Mouse (Mus musculus) forebrain, embryonic 15.5 days (tissue): Measurements from ENCODE around the gene Olfr1089. TPM values are rescaled to one million over a fixed set of nuclear protein-coding genes. Genes with fewer than 3 reads are reported as not detected.

Experiments used
- ATAC-seq: fragments of 200-750 bp; cut with Nextera tagmentation; replicated peaks from 2 replicates; pipeline ENCODE4 v1.8.0; 2017; ENCODE audit warnings: mild to moderate bottlenecking, moderate TSS enrichment, moderate library complexity
- H3K27ac ChIP-seq: fragments of 300-500 bp; sonication (generic); replicated peaks from 2 replicates; pipeline ENCODE4 v1.5.1; 2015; ENCODE audit warnings: mild to moderate bottlenecking, inconsistent platforms
- H3K27me3 ChIP-seq: fragments of 300-500 bp; sonication (generic); 2 replicates; pipeline ENCODE4 v1.6.1; 2015; ENCODE audit warnings: inconsistent platforms
- H3K36me3 ChIP-seq: fragments of 300-500 bp; sonication (generic); 2 replicates; pipeline ENCODE4 v1.6.1; 2015; ENCODE audit warnings: mild to moderate bottlenecking, inconsistent platforms
- H3K4me1 ChIP-seq: fragments of 300-500 bp; sonication (generic); 2 replicates; pipeline ENCODE4 v1.6.1; 2015; ENCODE audit warnings: inconsistent platforms
- H3K4me2 ChIP-seq: fragments of 300-500 bp; sonication (generic); replicated peaks from 2 replicates; pipeline ENCODE4 v1.6.1; 2015; ENCODE audit warnings: mild to moderate bottlenecking, inconsistent platforms
- H3K4me3 ChIP-seq: fragments of 300-500 bp; sonication (generic); 2 replicates; pipeline ENCODE4 v1.5.1; 2015; ENCODE audit warnings: mild to moderate bottlenecking, inconsistent platforms
- H3K9ac ChIP-seq: fragments of 300-500 bp; sonication (generic); replicated peaks from 2 replicates; pipeline ENCODE4 v1.6.1; 2015; ENCODE audit warnings: mild to moderate bottlenecking, inconsistent platforms
- H3K9me3 ChIP-seq: fragments of 300-500 bp; sonication (generic); 2 replicates; pipeline ENCODE4 v1.6.1; 2016; ENCODE audit warnings: inconsistent platforms
- whole genome bisulfite sequencing: fragments of 180-500 bp; shearing (Covaris S2); methylation state at CpG from one replicate; pipeline ENCODE4 v1.1.7; 2015; ENCODE audit warnings: mixed read lengths; 5-methylcytosine and 5-hydroxymethylcytosine counted together
- polyA plus RNA-seq: library from polyadenylated mRNA; unstranded; fragments of >200 nt; fragmentation: Nextera tagmentation; extraction: Ambion mirVana; gene quantifications from 2 replicates; pipeline ENCODE4 v1.2.1, GENCODE M21; 2015

Gene Olfr1089
- polyA plus RNA-seq, result not detected in 2 replicates

GRCm38 (mm10) chr2:86733601-86734000 is at the start of gene Olfr1089:
Gene Olfr1089 (minus strand): TSS chr2:86733701.
- Histone ChIP-seq H3K4me3 (no peak within 1 kb of the TSS), H3K9ac (no peak within 1 kb of the TSS), H3K27me3 (no peaks in the 10 kb centered on the region), H3K9me3 (no peaks in the 10 kb centered on the region), H3K36me3 (no peaks in the 10 kb centered on the region), H3K4me1 (no peaks in the 10 kb centered on the region), H3K4me2 (no peak within 1 kb of the TSS), H3K27ac (no peak within 1 kb of the TSS)
- no peak for ATAC-seq

- no peaks in the 10 kb centered on the region for H3K27me3 ChIP-seq
- no peak within 1 kb of the TSS for H3K27ac ChIP-seq
- no peak within 1 kb of the TSS for H3K9ac ChIP-seq
- WGBS, result 89% methylated on average over 2 of the region's 2 CpGs
- no peaks in the 10 kb centered on the region for H3K9me3 ChIP-seq
- H3K4me1 ChIP-seq, result no peaks in the 10 kb centered on the region
- H3K4me3 ChIP-seq, result no peak within 1 kb of the TSS
- H3K36me3 ChIP-seq, result no peaks in the 10 kb centered on the region
- H3K4me2 ChIP-seq, result no peak within 1 kb of the TSS
- ATAC-seq, result no peak
Measured at GRCm38 (mm10) chr2:86782179-86782578, 48.7 kb upstream of the Olfr1089 start, which contains the start of gene Olfr1093. Gene Olfr1093 (plus strand): TSS chr2:86782479.

GRCm38 (mm10) chr2:86761050-86761449 is 27.5 kb upstream of the Olfr1089 start:
- no peak for ATAC-seq
- Histone ChIP-seq H3K27ac (no peak overlapping the region), H3K36me3 (no peaks in the 10 kb centered on the region), H3K4me2 (no peak overlapping the region), H3K9ac (no peak overlapping the region), H3K27me3 (no peaks in the 10 kb centered on the region), H3K9me3 (no peaks in the 10 kb centered on the region), H3K4me3 (no peak overlapping the region), H3K4me1 (no peaks in the 10 kb centered on the region)
- WGBS, result 97% methylated on average over 6 of the region's 6 CpGs

GRCm38 (mm10) chr2:86758893-86759292 is 25.4 kb upstream of the Olfr1089 start, which contains the start of gene Olfr1090:
Gene Olfr1090 (minus strand): TSS chr2:86758993.
- Histone ChIP-seq H3K4me2 (no peak within 1 kb of the TSS), H3K36me3 (no peaks in the 10 kb centered on the region), H3K27me3 (no peaks in the 10 kb centered on the region), H3K9ac (no peak within 1 kb of the TSS), H3K4me3 (no peak within 1 kb of the TSS), H3K9me3 (no peaks in the 10 kb centered on the region), H3K4me1 (no peaks in the 10 kb centered on the region), H3K27ac (no peak within 1 kb of the TSS)
- ATAC-seq, result no peak
- WGBS, result 98% methylated on average over 1 of the region's 1 CpGs

- no peaks in the 10 kb centered on the region for H3K9me3 ChIP-seq
- no peak within 1 kb of the TSS for H3K9ac ChIP-seq
- H3K36me3 ChIP-seq, result no peaks in the 10 kb centered on the region
- no peaks in the 10 kb centered on the region for H3K27me3 ChIP-seq
- H3K4me2 ChIP-seq, result no peak within 1 kb of the TSS
- no peak for ATAC-seq
- H3K27ac ChIP-seq, result no peak within 1 kb of the TSS
- H3K4me1 ChIP-seq, result no peaks in the 10 kb centered on the region
- H3K4me3 ChIP-seq, result no peak within 1 kb of the TSS
Measured at GRCm38 (mm10) chr2:86698295-86698694, 35.2 kb downstream of the Olfr1089 start, which contains the start of gene Olfr1087. Gene Olfr1087 (minus strand): TSS chr2:86698395.

Other genes starting within 250 kb of the Olfr1089 start
- not detected in 2 replicates for gene Olfr228, start 246.3 kb downstream of the Olfr1089 start, polyA plus RNA-seq
- not detected in 2 replicates for gene Olfr1076, start 225.2 kb downstream of the Olfr1089 start, polyA plus RNA-seq
- not detected in 2 replicates for gene Olfr1079, start 191.2 kb downstream of the Olfr1089 start, polyA plus RNA-seq
- not detected in 2 replicates for gene Olfr1080, start 175.5 kb downstream of the Olfr1089 start, polyA plus RNA-seq
- not detected in 2 replicates for gene Olfr1082, start 134.7 kb downstream of the Olfr1089 start, polyA plus RNA-seq
- not detected in 2 replicates for gene Olfr1084, start 94.0 kb downstream of the Olfr1089 start, polyA plus RNA-seq
- not detected in 2 replicates for gene Olfr1085, start 71.7 kb downstream of the Olfr1089 start, polyA plus RNA-seq
- not detected in 2 replicates for gene Olfr1086, start 53.6 kb downstream of the Olfr1089 start, polyA plus RNA-seq
- gene Olfr1087, start 35.3 kb downstream of the Olfr1089 start, polyA plus RNA-seq, result not detected in 2 replicates
- not detected in 2 replicates for gene Olfr1090, start 25.3 kb upstream of the Olfr1089 start, polyA plus RNA-seq
- gene Olfr1093, start 48.8 kb upstream of the Olfr1089 start, polyA plus RNA-seq, result not detected in 2 replicates
- gene Olfr141, start 76.3 kb upstream of the Olfr1089 start, polyA plus RNA-seq, result not detected in 2 replicates
- gene Olfr1094, start 91.0 kb upstream of the Olfr1089 start, polyA plus RNA-seq, result not detected in 2 replicates
- not detected in 2 replicates for gene Olfr1095, start 118.0 kb upstream of the Olfr1089 start, polyA plus RNA-seq
- gene Gm13723, start 141.1 kb upstream of the Olfr1089 start, polyA plus RNA-seq, result not detected in 2 replicates
- gene Olfr1097, start 158.5 kb upstream of the Olfr1089 start, polyA plus RNA-seq, result not detected in 2 replicates
- gene Olfr1098, start 190.8 kb upstream of the Olfr1089 start, polyA plus RNA-seq, result not detected in 2 replicates
- gene Olfr1099, start 227.0 kb upstream of the Olfr1089 start, polyA plus RNA-seq, result not detected in 2 replicates
- gene Olfr1100, start 246.3 kb upstream of the Olfr1089 start, polyA plus RNA-seq, result not detected in 2 replicates